Mouse (Mus musculus) E14TG2a.4 (cell line): ENCODE data around the gene Sh2b3.
"Not testable (repeated sequence)": the region's sequence is repeated elsewhere in the genome, so short reads cannot be mapped to it uniquely, and the experiment has no call there.

ENCODE experiments used
- H3K27me3 ChIP-seq: 2 replicates; pipeline ENCODE4 v1.6.1; 2014; ENCODE audit warnings: low read length, control low read depth; ENCODE audit not compliant: insufficient read depth
- H3K36me3 ChIP-seq: 2 replicates; pipeline ENCODE4 v1.6.1; 2014; ENCODE audit warnings: low read length, control low read depth; ENCODE audit not compliant: insufficient read depth
- H3K4me1 ChIP-seq: replicated peaks from 2 replicates; pipeline ENCODE4 v1.6.1; 2014; ENCODE audit warnings: low read depth, low read length, control low read depth
- H3K4me3 ChIP-seq: replicated peaks from 2 replicates; pipeline ENCODE4 v1.5.1; 2014; ENCODE audit warnings: mild to moderate bottlenecking, low read length
- H3K9me3 ChIP-seq: 2 replicates; pipeline ENCODE4 v1.6.1; 2014; ENCODE audit warnings: low read length, control low read depth
- CTCF ChIP-seq: conservative IDR thresholded peaks from 2 replicates; pipeline ENCODE4 v1.5.1; 2014; ENCODE audit warnings: low read length
- NANOG ChIP-seq: IDR thresholded peaks from 2 replicates; pipeline ENCODE4 v1.6.1; 2014; ENCODE audit warnings: borderline replicate concordance, low read length, mixed read lengths
- POU5F1 ChIP-seq: IDR thresholded peaks from 2 replicates; pipeline ENCODE4 v1.6.1; 2014; ENCODE audit warnings: low read length, borderline replicate concordance

The Sh2b3 gene

DNA sequence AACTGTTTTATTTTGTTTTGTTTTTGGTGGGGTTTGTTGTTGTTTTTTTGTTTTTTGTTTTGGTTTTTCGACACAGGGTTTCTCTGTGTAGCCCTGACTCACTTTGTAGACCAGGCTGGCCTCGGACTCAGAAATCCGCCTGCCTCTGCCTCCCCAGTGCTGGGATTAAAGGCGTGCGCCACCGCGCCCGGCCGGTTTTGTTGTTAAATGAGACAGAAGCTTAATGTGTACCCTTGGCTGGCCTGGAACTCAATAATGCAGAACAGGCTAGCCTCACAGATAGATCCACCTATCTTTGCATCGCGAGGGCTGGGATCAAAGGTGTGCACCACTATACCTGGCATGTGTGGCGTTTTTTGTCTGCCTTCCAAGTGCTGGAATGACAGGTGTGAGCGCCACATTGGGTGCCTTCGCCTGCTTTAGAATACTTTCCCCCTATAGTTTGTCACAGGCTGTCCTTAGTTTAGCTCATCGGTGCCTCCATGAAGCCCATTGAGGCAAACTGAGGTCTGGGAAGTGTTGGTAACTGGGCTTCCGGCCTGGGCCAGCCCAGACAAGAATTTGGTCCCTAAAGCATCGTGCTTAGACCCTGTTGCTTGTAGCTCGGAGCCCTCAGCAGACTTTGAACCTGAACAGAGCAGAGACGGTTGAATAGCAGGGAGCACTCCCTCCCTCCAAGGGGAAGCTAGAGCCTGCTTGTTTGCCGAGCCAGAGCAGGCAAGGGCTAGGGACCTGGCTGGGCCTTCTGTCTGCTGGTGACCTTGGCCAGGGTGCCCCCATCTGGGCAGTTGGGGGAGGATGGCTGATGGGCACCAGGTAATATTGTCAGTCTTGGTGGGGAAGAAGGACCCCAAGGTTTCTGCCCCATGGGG, 12.3 kb upstream of the Sh2b3 start:
- Histone ChIP-seq H3K4me1 (peaks cover 71% of the 10 kb centered on the region), H3K4me3 (peak overlapping the region; percentile 83), H3K36me3 (peaks cover 20% of the 10 kb centered on the region), H3K27me3 (peaks cover 47% of the 10 kb centered on the region), H3K9me3 (no peaks in the 10 kb centered on the region)
- TF ChIP-seq NANOG (no peak), CTCF (no peak), POU5F1 (no peak)

DNA sequence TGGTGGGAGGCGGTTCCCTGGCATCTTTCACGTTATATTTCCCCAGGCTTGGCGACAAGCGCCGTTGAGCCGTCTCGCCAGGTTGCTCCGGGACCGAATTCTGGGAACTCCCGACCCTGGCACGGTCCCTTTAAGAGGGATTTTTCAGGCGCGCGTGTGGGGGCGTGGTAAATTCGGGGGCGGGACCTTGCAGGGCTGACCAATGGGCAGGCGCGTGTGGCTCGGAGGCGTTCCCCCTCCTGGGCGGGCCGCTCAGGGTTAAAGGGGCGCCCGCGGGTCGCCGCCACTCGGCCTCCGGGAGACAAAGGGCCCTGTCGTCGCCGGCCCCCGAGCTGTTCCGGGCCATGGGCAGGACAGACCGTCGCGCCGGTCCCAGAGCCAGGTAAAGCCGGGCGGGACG, 11.3 kb upstream of the Sh2b3 start, which contains the start of gene Pheta1:
Gene Pheta1 (plus strand): TSS at position 242 of the 400 bp plus-strand sequence.
- no peaks in the 10 kb centered on the region for H3K9me3 ChIP-seq
- TF ChIP-seq POU5F1 (no peak), CTCF (no peak), NANOG (no peak)
- H3K36me3 ChIP-seq, result peaks cover 14% of the 10 kb centered on the region
- H3K4me3 ChIP-seq, result peak within 1 kb of the TSS; percentile 83
- peaks cover 53% of the 10 kb centered on the region for H3K27me3 ChIP-seq
- peaks cover 78% of the 10 kb centered on the region for H3K4me1 ChIP-seq

DNA sequence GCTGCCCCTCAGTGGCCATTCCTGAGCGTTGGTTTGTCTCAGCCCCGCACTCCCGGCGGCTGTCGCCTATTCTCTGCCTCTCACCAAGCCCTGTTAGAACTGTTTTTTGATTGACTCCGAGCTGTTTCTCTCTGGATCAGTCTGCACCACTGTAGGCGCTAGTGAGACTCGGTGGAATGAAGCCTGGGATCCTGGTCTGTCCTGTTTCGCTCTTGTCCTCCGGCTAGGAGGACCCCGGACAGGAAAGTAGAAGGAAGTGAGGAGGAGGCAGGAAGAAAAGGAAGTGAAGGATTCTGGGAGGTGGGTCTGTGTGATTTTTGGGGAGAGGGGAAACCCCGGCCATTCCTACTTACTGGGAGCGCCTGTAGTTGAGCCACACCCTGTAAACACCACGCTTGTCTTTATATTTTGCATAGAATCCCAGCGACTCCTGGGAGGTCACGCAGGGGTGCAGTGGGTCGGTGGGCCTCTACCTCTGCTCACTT, 10.6 kb upstream of the Sh2b3 start:
- Histone ChIP-seq H3K27me3 (peaks cover 53% of the 10 kb centered on the region), H3K4me1 (peaks cover 78% of the 10 kb centered on the region), H3K9me3 (no peaks in the 10 kb centered on the region), H3K4me3 (peak overlapping the region; percentile 83), H3K36me3 (peaks cover 7% of the 10 kb centered on the region; the same call in 1 of the 2 replicates)
- TF ChIP-seq CTCF (no peak), POU5F1 (no peak), NANOG (no peak)

GRCm38 (mm10) chr5:121847269-121847668, 9.8 kb upstream of the Sh2b3 start:
- Histone ChIP-seq H3K4me1 (peaks cover 77% of the 10 kb centered on the region), H3K27me3 (peaks cover 49% of the 10 kb centered on the region)
- not testable (repeated sequence) for H3K9me3 ChIP-seq, H3K36me3 ChIP-seq, H3K4me3 ChIP-seq

DNA sequence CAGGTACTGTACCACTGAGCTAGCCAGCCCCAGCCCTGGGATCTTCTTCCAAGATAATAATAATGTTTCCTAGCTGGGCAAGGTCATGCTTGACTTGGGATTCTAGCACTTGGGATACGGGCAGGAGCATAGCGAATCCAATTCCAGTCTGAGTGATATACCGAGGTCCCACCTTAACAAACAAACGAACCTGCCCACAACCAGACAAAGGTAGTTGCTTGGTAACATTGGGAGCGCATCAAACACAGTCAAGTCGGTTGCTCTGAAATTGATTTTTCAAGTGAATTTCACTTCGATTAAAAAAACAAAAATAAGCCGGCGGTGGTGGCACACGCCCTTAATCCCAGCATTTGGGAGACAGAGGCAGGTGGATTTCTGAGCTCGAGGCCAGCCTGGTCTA, 8.9 kb upstream of the Sh2b3 start:
- Histone ChIP-seq H3K27me3 (peaks cover 41% of the 10 kb centered on the region), H3K36me3 (peaks cover 3% of the 10 kb centered on the region; the same call in 1 of the 2 replicates), H3K4me1 (peaks cover 77% of the 10 kb centered on the region), H3K4me3 (peak overlapping the region; percentile 68), H3K9me3 (no peaks in the 10 kb centered on the region)
- no peak for TF ChIP-seq POU5F1

GRCm38 (mm10) chr5:121845361-121845760, 7.9 kb upstream of the Sh2b3 start:
- Histone ChIP-seq H3K36me3 (no peaks in the 10 kb centered on the region), H3K27me3 (peaks cover 35% of the 10 kb centered on the region), H3K4me1 (peaks cover 75% of the 10 kb centered on the region), H3K4me3 (peak overlapping the region; percentile 68), H3K9me3 (no peaks in the 10 kb centered on the region)
- TF ChIP-seq CTCF, result no peak
- no peak for TF ChIP-seq POU5F1
- TF ChIP-seq NANOG, result no peak

GRCm38 (mm10) chr5:121843138-121843905, 5.9 kb upstream of the Sh2b3 start:
- no peak for TF ChIP-seq CTCF
- no peak for TF ChIP-seq NANOG
- TF ChIP-seq POU5F1, result no peak
- H3K36me3 ChIP-seq, result no peaks in the 10 kb centered on the region

GRCm38 (mm10) chr5:121842665-121843118, 5.2 kb upstream of the Sh2b3 start:
- peak overlapping the region; percentile 82 for H3K4me3 ChIP-seq
- peaks cover 33% of the 10 kb centered on the region for H3K27me3 ChIP-seq
- no peaks in the 10 kb centered on the region for H3K36me3 ChIP-seq
- TF ChIP-seq CTCF (peak; percentile 35), NANOG (no peak)
- H3K9me3 ChIP-seq, result no peaks in the 10 kb centered on the region
- peaks cover 79% of the 10 kb centered on the region for H3K4me1 ChIP-seq

More at GRCm38 (mm10) chr5:121843138-121843905, 5.9 kb upstream of the Sh2b3 start:
- Histone ChIP-seq H3K9me3 (no peaks in the 10 kb centered on the region), H3K4me3 (peak overlapping the region; percentile 82), H3K27me3 (peaks cover 33% of the 10 kb centered on the region), H3K4me1 (peaks cover 79% of the 10 kb centered on the region)
